Mouse (Mus musculus) G1E (cell line): ENCODE measurements around the gene Tex261. TPM values are rescaled to one million over a fixed set of nuclear protein-coding genes. Genes with fewer than 3 reads are reported as not detected.

Experiments used
- ATAC-seq: 2 replicates; pipeline ENCODE4 v1.8.0; 2016; ENCODE audit warnings: mild to moderate bottlenecking; ENCODE audit not compliant: insufficient number of reproducible peaks, poor library complexity, low FRiP score, severe bottlenecking; ENCODE audit errors: extremely low read depth
- DNase-seq: peaks from one replicate; pipeline ENCODE4 v3.0.0; 2012; ENCODE audit warnings: low spot score
- H3K27me3 ChIP-seq: 2 replicates; pipeline ENCODE4 v1.6.1; 2012; ENCODE audit warnings: mild to moderate bottlenecking, low read length, inconsistent platforms; ENCODE audit not compliant: insufficient read depth
- H3K36me3 ChIP-seq: replicated peaks from 2 replicates; pipeline ENCODE3; 2012; ENCODE audit warnings: mild to moderate bottlenecking, inconsistent platforms
- H3K4me1 ChIP-seq: 2 replicates; pipeline ENCODE4 v1.6.1; 2012; ENCODE audit warnings: low read depth, low read length, inconsistent platforms, mixed read lengths; ENCODE audit not compliant: insufficient read depth
- H3K4me3 ChIP-seq: 2 replicates; pipeline ENCODE4 v1.5.1; 2012; ENCODE audit warnings: low read depth, mild to moderate bottlenecking, inconsistent platforms, low read length, moderate library complexity, mixed read lengths
- H3K9me3 ChIP-seq: replicated peaks from 2 replicates; pipeline ENCODE4 v1.6.1; 2012; ENCODE audit warnings: inconsistent platforms
- CTCF ChIP-seq: IDR thresholded peaks from 2 replicates; pipeline ENCODE4 v1.5.1; 2012; ENCODE audit warnings: low read depth, low read length, inconsistent platforms, mixed read lengths
- GATA1 ChIP-seq: IDR thresholded peaks from 2 replicates; pipeline ENCODE4 v1.6.1; 2012; ENCODE audit warnings: borderline replicate concordance, low read length, inconsistent platforms, mixed read lengths
- GATA2 ChIP-seq: IDR thresholded peaks from 2 replicates; pipeline ENCODE4 v1.6.1; 2012; ENCODE audit warnings: low read depth, low read length, inconsistent platforms, borderline replicate concordance
- POLR2AphosphoS5 ChIP-seq: IDR thresholded peaks from 2 replicates; pipeline ENCODE4 v1.6.1; 2012; ENCODE audit warnings: low read depth, low read length, inconsistent platforms; ENCODE audit not compliant: insufficient replicate concordance
- TAL1 ChIP-seq: conservative IDR thresholded peaks from 2 replicates; pipeline ENCODE4 v1.6.1; 2012; ENCODE audit warnings: low read depth, low read length, inconsistent platforms, mixed read lengths
- polyA plus RNA-seq: library from polyadenylated mRNA; stranded (reverse); fragments of >175 nt; gene quantifications from 2 replicates; pipeline ENCODE4 v1.2.3, GENCODE M21; 2012
- total RNA-seq, 2 experiments: library from RNA; stranded (forward) in 1 of 2; stranded (reverse) in 1 of 2; fragments of 200-1000 nt in 1 of 2; fragments of >200 nt in 1 of 2; fragmentation: Nextera tagmentation in 1 of 2; gene quantifications; 2 replicates each; pipeline ENCODE4 v1.2.3; 2014 to 2017

Tex261 gene
- total RNA-seq (2014; fragmentation: Nextera tagmentation) = 47.8 and 50.0 TPM in 2 replicates
- 32.5 and 35.4 TPM in 2 replicates for total RNA-seq (2017)
- polyA plus RNA-seq = 30.3 and 34.6 TPM in 2 replicates

DNA sequence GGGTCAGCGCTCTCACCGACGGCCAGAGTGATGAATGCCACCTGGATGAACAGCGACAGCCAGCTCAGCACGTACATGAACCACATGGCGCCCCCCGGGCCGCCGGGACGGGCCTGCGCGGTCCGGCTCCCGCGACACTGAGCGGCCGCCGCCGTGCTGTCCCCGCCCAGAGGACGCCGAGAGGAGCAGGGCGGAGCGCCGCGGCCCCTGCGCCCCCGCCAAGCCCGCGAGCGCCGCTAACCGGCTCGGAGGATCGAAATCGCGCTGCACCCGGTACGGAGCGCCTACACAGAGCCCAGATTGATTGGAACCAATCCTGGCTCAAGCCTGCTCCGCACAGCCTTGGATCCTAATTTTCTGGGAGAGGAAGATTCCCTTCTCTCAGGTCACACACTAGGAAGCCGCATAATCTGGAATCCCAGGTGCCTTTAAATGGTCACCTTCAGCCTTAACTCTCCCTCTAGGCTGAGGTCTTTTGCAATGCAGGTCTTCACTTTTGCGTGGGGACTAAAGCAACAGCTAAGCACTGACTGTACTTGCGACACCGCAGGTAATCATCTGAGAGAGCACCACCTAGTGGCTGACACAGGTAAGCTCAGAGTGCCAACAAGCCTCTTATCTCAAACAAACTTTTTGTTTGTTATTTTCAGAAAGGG lies at the start of gene Tex261:
Tex261 (minus strand) TSS at position 176 of the 656 bp plus-strand sequence.
- peak; percentile 51 for ATAC-seq
- H3K9me3 ChIP-seq = no peaks in the 10 kb centered on the region
- peaks cover 7% of the 10 kb centered on the region for H3K27me3 ChIP-seq
- TF ChIP-seq CTCF (peak; percentile 78), POLR2AphosphoS5 (no peak), GATA2 (no peak), GATA1 (no peak)
- H3K4me3 ChIP-seq = peak within 1 kb of the TSS; percentile 82
- H3K4me1 ChIP-seq = peaks cover 54% of the 10 kb centered on the region
- DNase-seq = peak; percentile 92
- peaks cover 37% of the 10 kb centered on the region for H3K36me3 ChIP-seq

DNA sequence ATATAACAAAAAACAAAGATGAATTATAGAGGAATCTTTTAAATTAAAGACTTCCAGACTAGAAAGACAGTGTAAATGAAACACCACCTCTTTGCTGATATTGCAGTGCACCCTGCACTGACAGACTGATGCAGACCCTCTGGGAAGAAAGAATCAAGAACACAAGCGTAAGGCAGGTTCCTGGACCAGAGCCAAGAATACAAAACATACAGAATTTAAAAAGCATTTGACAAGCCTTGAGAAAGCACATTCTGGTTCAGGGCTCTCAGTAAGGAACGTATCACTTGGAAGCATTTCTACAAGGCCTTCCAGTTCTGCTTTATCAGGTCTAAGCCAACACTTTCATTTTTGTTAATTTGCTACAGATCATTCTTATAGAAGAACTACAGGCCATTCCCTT lies 46.2 kb upstream of the Tex261 start:
- DNase-seq (no peak), ATAC-seq (no peak)
- H3K9me3 ChIP-seq = no peaks in the 10 kb centered on the region
- H3K27me3 ChIP-seq = no peaks in the 10 kb centered on the region
- no peaks in the 10 kb centered on the region for H3K36me3 ChIP-seq
- TF ChIP-seq GATA2 = no peak
- no peaks in the 10 kb centered on the region for H3K4me1 ChIP-seq
- H3K4me3 ChIP-seq = no peak overlapping the region

DNA sequence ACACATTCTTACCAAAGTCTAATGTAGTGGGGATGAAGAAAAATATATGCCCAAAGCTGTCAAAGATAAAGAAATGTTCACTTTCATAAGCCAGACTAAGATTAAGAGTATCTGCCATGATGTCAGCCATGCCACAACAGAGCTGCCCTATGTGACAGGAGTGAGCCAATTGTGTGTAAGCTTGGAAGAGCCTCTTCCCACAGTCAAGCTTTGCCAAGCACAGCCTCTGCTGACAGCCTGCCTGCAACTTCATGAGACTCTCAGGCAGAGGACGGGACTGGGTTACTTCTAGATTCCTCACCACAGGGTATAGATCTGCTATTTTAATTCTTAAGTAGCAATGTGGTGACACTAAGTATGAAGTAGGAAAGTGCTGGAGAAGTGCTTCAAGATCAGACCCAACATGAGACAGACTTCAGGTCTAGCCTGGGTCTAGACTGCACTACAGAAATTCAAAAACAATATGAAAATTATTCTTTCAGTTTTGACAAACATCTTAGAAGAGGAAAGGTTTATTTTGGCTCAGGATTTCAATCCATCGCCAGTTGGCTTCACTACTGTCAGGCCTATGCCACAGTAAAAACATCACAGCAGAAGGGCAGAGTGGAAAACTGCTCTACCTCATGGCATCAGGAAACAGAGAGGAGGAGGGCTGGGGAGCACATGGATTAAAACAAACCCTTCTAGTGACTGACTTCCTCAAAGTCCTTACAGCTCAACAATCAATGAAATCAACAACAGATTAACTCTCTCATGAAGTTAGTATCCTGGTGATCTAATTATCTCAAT lies 45.3 kb upstream of the Tex261 start:
- Histone ChIP-seq H3K9me3 (no peaks in the 10 kb centered on the region), H3K4me3 (no peak overlapping the region), H3K27me3 (no peaks in the 10 kb centered on the region), H3K4me1 (no peaks in the 10 kb centered on the region), H3K36me3 (no peaks in the 10 kb centered on the region)
- DNase-seq (no peak), ATAC-seq (no peak)
- no peak for TF ChIP-seq TAL1
- no peak for TF ChIP-seq GATA2
- TF ChIP-seq CTCF = no peak
- no peak for TF ChIP-seq POLR2AphosphoS5
- TF ChIP-seq GATA1 = no peak

DNA sequence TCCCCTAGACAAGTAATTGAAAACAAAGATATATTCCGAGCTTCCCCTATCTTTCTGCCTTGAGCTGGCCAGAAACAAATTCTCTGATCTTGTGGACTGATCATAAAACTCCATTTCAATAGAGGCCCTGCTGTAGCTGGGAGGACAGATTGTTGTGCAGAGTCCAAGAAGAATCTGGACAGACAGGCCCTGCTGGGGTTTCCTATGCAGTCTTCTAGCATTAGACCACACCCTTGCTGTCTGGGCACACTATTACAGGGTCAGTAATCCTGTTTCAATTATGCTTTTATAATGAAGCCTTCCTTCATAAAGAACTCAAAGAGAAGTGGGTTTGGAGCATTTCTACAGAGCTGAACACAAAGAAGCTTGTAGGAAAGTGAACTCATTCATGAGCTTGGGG lies 43.4 kb upstream of the Tex261 start:
- ATAC-seq = no peak
- Histone ChIP-seq H3K4me1 (no peaks in the 10 kb centered on the region), H3K36me3 (peaks cover under 1% of the 10 kb centered on the region), H3K27me3 (no peaks in the 10 kb centered on the region), H3K4me3 (no peak overlapping the region), H3K9me3 (0 out of 2 replicates have a peak, but pooled peaks cover 2% of the 10 kb centered on the region)
- TF ChIP-seq GATA1 = no peak
- TF ChIP-seq GATA2 = no peak
- no peak for TF ChIP-seq TAL1
- TF ChIP-seq POLR2AphosphoS5 = no peak
- no peak for TF ChIP-seq CTCF
- DNase-seq = no peak

DNA sequence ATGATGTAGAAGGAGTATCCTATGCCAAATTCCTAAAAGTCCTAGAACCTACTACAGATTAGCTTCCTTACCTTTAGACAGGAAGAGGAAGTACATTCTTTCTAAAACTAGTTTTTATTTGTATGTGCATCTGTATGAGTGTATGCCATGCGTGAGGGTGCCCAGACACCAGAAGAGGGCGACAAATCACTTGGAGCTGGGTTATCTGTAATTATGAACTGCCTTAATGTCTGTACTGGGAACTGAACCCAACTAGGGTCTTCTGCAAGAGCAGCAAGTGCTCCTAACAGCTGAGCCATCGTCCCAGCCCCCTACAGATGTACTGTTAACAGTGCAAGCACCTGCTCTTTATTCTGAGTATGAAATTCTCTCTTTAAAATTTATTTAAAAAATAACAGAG lies 40.2 kb upstream of the Tex261 start:
- TF ChIP-seq GATA2 = no peak
- TF ChIP-seq TAL1 = no peak
- Histone ChIP-seq H3K4me1 (no peaks in the 10 kb centered on the region), H3K27me3 (no peaks in the 10 kb centered on the region), H3K9me3 (0 out of 2 replicates have a peak, but pooled peaks cover 2% of the 10 kb centered on the region), H3K4me3 (no peak overlapping the region), H3K36me3 (peaks cover 11% of the 10 kb centered on the region)
- ATAC-seq = no peak
- DNase-seq = no peak

DNA sequence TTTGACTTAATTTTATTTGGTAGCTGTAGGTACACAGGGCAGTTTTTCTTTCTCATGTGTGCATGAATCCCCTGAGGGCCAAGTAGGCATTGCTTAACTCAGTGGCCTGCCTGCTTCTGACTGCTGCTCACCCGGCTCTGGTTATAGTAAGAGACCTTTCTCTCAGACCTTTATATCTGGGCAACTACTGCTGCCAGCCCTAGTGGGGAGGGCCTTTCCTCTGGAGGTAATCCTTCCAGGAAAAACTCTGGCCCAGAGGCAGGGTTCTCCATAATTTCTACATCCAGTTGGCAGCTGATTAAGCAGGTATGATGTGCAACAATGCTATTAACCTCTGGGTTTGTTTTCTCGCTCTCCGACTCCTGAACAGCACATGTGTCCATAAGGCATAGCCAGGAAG lies 27.2 kb upstream of the Tex261 start:
- TF ChIP-seq GATA1 (no peak), GATA2 (no peak), CTCF (no peak), TAL1 (no peak)
- no peaks in the 10 kb centered on the region for H3K9me3 ChIP-seq
- no peaks in the 10 kb centered on the region for H3K4me1 ChIP-seq
- no peak overlapping the region for H3K4me3 ChIP-seq
- H3K27me3 ChIP-seq = no peaks in the 10 kb centered on the region
- ATAC-seq (no peak), DNase-seq (no peak)
- peaks cover 69% of the 10 kb centered on the region for H3K36me3 ChIP-seq
